Mouse (Mus musculus) limb, embryonic 14.5 days (tissue): ENCODE results near the gene Psmb2. TPM values are rescaled to one million over a fixed set of nuclear protein-coding genes. Genes with fewer than 3 reads are reported as not detected.

Experiments
- ATAC-seq: fragments of 200-750 bp; cut with Nextera tagmentation; 2 replicates; pipeline ENCODE4 v1.8.0; 2017; ENCODE audit warnings: low read depth, moderate number of reproducible peaks, moderate TSS enrichment; ENCODE audit not compliant: low FRiP score
- DNase-seq: peaks from one replicate; pipeline ENCODE4 v3.0.0-alpha.2; 2015; ENCODE audit warnings: low spot score
- H3K27ac ChIP-seq: fragments of 300-500 bp; sonication (generic); replicated peaks from 2 replicates; pipeline ENCODE4 v1.5.1; 2014; ENCODE audit warnings: low read depth, mild to moderate bottlenecking, low read length, moderate library complexity, mixed read lengths
- H3K27me3 ChIP-seq: fragments of 300-500 bp; sonication (generic); 2 replicates; pipeline ENCODE4 v1.6.1; 2014; ENCODE audit warnings: low read length, mixed read lengths; ENCODE audit not compliant: control insufficient read depth, insufficient read depth
- H3K36me3 ChIP-seq: fragments of 300-500 bp; sonication (generic); 2 replicates; pipeline ENCODE4 v1.6.1; 2014; ENCODE audit warnings: mild to moderate bottlenecking, low read length, moderate library complexity, mixed read lengths; ENCODE audit not compliant: control insufficient read depth, insufficient read depth
- H3K4me1 ChIP-seq: fragments of 300-500 bp; sonication (generic); 2 replicates; pipeline ENCODE4 v1.6.1; 2014; ENCODE audit warnings: antibody characterized with exemption, low read length, mixed read lengths; ENCODE audit not compliant: control insufficient read depth, insufficient read depth
- H3K4me2 ChIP-seq: fragments of 300-500 bp; sonication (generic); replicated peaks from 2 replicates; pipeline ENCODE4 v1.6.1; 2014; ENCODE audit warnings: low read depth, mild to moderate bottlenecking, low read length, moderate library complexity; ENCODE audit not compliant: severe bottlenecking
- H3K4me3 ChIP-seq: fragments of 300-500 bp; sonication (generic); replicated peaks from 2 replicates; pipeline ENCODE4 v1.5.1; 2014; ENCODE audit warnings: low read length
- H3K9ac ChIP-seq: fragments of 300-500 bp; sonication (generic); 2 replicates; pipeline ENCODE4 v1.6.1; 2014; ENCODE audit warnings: mild to moderate bottlenecking, low read depth, low read length, moderate library complexity; ENCODE audit not compliant: severe bottlenecking
- H3K9me3 ChIP-seq: fragments of 300-500 bp; sonication (generic); 2 replicates; pipeline ENCODE4 v1.6.1; 2016; ENCODE audit warnings: low read length; ENCODE audit not compliant: control insufficient read depth
- POLR2A ChIP-seq: fragments of 200-500 bp; IDR thresholded peaks from 2 replicates; pipeline ENCODE4 v1.8.0; 2012; ENCODE audit warnings: inconsistent platforms, mild to moderate bottlenecking, moderate library complexity, borderline replicate concordance; ENCODE audit not compliant: insufficient read depth, insufficient read length; ENCODE audit errors: extremely low read depth
- WGBS: fragments of 180-500 bp; shearing (Covaris S2); extraction: QIAGEN DNeasy Blood & Tissue Kit; methylation state at CpG from one replicate; pipeline ENCODE4 v1.1.7; 2014; 5-methylcytosine and 5-hydroxymethylcytosine counted together
- polyA plus RNA-seq, 2 experiments: library from polyadenylated mRNA; depleted of rRNA in 1 of 2; stranded (reverse) in 1 of 2; unstranded in 1 of 2; fragments of >200 nt; fragmentation: Nextera tagmentation in 1 of 2; extraction: Ambion mirVana in 1 of 2; gene quantifications; 2 replicates each; pipeline versions ENCODE4 v1.2.1 to v1.2.3; 2012 to 2014

Psmb2 gene
- polyA plus RNA-seq, 2 experiments = 235 to 500 TPM

DNA sequence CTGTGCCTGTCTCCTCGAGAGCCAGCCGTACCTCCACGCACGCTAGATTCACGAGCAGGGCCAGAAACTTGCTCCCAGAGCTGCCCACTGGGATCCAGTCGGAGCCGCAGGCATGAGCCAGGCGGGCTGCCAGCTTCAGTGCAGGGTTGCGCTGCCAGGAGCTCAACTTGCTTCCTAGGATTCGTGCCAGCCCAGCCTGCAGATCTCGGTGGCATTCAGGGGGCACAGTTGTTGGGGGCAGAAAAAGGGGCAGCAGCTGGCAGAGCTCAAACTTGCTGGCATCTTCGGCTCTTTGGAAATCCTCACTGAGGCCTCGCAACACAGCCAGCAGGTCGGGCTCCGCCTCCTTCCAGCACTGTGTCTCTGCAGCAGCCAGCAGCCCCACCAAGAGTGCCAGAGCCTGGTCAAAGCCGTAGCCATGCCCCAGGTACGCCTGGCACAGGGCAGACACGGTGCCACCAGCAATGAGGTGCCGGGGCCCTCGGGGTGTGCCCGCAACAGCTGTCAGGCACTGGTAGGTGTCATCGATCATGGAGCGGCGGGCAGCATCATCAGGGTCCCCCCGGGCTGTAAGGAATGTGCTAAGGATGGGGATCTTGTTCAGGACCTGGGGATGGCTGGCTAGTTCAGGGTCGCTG lies 72.7 kb downstream of the Psmb2 start:
- ATAC-seq = no peak
- H3K4me2 ChIP-seq = no peak overlapping the region
- no peak overlapping the region for H3K9ac ChIP-seq
- no peak overlapping the region for H3K4me3 ChIP-seq
- peaks cover 45% of the 10 kb centered on the region for H3K36me3 ChIP-seq
- no peak for DNase-seq
- H3K27me3 ChIP-seq = no peaks in the 10 kb centered on the region
- TF ChIP-seq POLR2A = no peak
- H3K9me3 ChIP-seq = no peaks in the 10 kb centered on the region
- H3K27ac ChIP-seq = 0 out of 2 replicates have a peak overlapping the region, but pooled peaks have one; percentile 26
- peaks cover 23% of the 10 kb centered on the region for H3K4me1 ChIP-seq
- 82% methylated on average over 26 of the region's 26 CpGs for WGBS

DNA sequence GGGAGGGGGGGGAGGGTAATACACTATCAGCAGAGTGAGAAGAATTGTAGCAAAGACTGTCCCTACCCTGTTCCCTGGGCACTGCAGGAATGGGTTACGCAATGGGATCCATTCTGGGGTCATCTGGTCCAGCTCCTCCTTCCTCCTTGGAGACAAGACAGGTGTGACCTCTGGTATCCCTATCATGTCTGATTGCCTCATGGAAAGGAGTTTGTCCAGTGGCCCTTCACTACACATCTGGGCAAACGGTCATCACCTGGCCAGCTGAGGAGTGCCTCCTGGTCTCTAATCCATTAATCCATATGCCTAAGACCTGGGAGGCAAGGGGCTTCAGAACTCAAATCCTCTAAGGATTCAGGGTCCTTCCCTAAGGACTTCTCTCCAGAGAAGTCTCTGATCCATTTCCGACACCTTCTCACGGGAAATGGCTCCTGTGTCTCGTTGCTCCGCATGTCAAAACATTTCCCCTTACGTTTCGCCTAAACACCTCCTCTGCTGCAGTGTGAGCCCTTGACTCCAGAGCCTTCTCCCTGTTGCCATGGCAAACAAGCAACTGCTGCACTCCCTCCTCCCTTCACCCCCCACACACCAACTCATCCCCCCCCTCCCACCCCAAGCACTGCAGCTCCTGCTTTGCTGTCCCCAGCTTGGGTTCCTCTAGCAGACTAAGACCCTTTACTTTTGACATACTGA lies 73.6 kb downstream of the Psmb2 start:
- DNase-seq = no peak
- WGBS = 78% methylated on average over 8 of the region's 8 CpGs
- H3K27ac ChIP-seq = no peak overlapping the region
- peaks cover 23% of the 10 kb centered on the region for H3K4me1 ChIP-seq
- H3K27me3 ChIP-seq = no peaks in the 10 kb centered on the region
- no peak overlapping the region for H3K4me3 ChIP-seq
- peaks cover 37% of the 10 kb centered on the region for H3K36me3 ChIP-seq
- no peak for ATAC-seq
- no peaks in the 10 kb centered on the region for H3K9me3 ChIP-seq
- TF ChIP-seq POLR2A = no peak
- no peak overlapping the region for H3K9ac ChIP-seq
- H3K4me2 ChIP-seq = no peak overlapping the region

DNA sequence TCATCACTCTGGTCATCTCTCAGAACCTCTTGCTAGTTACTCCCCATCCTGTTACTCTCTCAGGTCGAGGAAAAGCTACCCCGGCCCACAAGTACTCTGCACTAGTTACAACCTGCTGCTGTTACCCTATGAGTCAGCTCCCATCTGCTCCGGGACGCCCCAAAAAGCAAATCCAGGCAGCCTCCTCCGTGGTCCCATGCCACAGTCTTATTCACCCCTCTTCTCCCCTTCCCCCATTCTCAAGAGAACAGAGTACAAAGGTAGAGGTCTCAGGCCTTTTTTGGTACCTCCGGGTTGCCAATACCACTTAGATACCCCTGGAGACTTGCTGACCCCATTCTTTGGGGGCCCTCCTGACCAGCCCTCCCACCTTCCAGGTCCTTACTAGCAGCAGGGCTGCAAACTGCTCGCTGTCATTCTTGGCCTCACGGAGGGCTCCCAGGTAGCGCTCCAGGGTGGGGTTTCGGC lies 74.2 kb downstream of the Psmb2 start:
- Histone ChIP-seq H3K36me3 (peaks cover 31% of the 10 kb centered on the region), H3K9me3 (no peaks in the 10 kb centered on the region), H3K4me1 (peaks cover 23% of the 10 kb centered on the region), H3K4me2 (peak overlapping the region; percentile 99), H3K27ac (no peak overlapping the region), H3K4me3 (peak overlapping the region; percentile 67), H3K9ac (no peak overlapping the region), H3K27me3 (no peaks in the 10 kb centered on the region)
- no peak for ATAC-seq
- TF ChIP-seq POLR2A = no peak
- WGBS = 53% methylated on average over 10 of the region's 10 CpGs
- DNase-seq = no peak

DNA sequence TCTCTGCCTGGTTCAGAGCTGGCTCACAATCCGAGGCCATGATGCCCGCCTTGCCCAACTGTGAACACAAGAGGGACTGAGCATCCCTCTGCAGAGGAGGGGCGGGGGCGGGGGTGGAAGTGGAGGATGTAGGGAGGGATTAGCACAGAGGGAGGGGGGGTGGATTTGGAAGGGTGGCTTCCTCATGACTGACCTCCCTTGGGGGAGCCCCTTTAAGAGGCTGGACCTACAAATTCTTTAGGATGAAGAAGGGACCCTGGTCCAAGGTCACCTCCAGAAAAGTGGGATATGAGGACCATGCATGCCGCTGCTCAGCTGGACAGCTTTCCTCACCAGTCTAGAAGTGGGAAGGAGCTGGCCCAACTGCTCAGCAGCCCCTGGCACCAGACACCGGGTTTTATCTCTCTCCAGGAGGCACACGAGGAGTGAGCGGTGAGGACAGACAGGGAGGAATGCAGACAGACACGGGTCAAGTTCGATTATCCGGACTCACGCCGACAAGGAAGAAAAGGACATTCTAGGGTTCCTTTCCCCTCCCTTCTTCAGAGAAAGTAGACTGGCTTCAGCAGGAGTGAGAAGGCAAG lies 74.7 kb downstream of the Psmb2 start:
- peak overlapping the region; percentile 75 for H3K9ac ChIP-seq
- no peaks in the 10 kb centered on the region for H3K9me3 ChIP-seq
- DNase-seq = no peak
- H3K4me2 ChIP-seq = peak overlapping the region; percentile 99
- H3K27ac ChIP-seq = no peak overlapping the region
- peaks cover 23% of the 10 kb centered on the region for H3K4me1 ChIP-seq
- H3K4me3 ChIP-seq = peak overlapping the region; percentile 67
- WGBS = 7% methylated on average over 13 of the region's 13 CpGs
- no peaks in the 10 kb centered on the region for H3K27me3 ChIP-seq
- ATAC-seq = no peak
- no peak for TF ChIP-seq POLR2A
- peaks cover 25% of the 10 kb centered on the region for H3K36me3 ChIP-seq

DNA sequence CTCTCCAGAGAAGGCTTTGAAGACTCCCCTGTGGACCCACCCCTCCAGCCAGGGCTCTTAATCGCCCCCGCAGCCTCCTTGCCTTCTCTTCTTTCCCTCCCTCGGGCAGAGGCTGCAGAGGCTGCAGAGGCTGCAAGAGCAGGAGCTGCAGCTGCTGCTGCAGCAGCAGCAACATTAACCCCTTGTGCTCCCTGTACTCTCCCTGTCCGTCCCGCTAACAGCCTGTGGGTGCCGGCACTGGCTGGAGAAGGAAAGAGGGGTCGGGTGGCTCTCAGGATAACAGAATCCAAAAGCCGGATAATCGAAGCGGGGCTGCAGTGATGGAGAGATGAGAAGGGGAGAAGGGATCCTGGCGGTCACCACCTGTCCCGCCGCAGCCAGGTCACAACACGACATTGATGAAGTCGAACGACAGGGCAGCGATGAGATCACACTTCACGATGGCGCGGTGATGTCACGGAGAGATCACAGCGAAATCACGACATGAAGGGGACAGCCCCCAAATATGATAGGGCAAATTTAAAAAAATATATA lies 75.2 kb downstream of the Psmb2 start:
- peaks cover 23% of the 10 kb centered on the region for H3K4me1 ChIP-seq
- H3K4me3 ChIP-seq = peak overlapping the region; percentile 67
- WGBS = under 1% methylated on average over 23 of the region's 23 CpGs
- no peak for TF ChIP-seq POLR2A
- H3K4me2 ChIP-seq = peak overlapping the region; percentile 99
- ATAC-seq (no peak), DNase-seq (peak; percentile 2)
- H3K27me3 ChIP-seq = no peaks in the 10 kb centered on the region
- H3K9ac ChIP-seq = peak overlapping the region; percentile 75
- H3K9me3 ChIP-seq = no peaks in the 10 kb centered on the region
- H3K27ac ChIP-seq = 0 out of 2 replicates have a peak overlapping the region, but pooled peaks have one; percentile 55
- peaks cover 24% of the 10 kb centered on the region for H3K36me3 ChIP-seq
